Mouse (Mus musculus): ENCODE results near the gene Ubxn6. TPM values are rescaled to one million over a fixed set of nuclear protein-coding genes. Genes with fewer than 3 reads are reported as not detected.

Gene Ubxn6
- polyA plus RNA-seq (2017; shearing (Covaris generic)) = 64.9 TPM

GRCm38 (mm10) chr17:56074827-56075208, at the start of gene Ubxn6:
Gene Ubxn6, minus strand, starts transcription at chr17:56075028.

DNA sequence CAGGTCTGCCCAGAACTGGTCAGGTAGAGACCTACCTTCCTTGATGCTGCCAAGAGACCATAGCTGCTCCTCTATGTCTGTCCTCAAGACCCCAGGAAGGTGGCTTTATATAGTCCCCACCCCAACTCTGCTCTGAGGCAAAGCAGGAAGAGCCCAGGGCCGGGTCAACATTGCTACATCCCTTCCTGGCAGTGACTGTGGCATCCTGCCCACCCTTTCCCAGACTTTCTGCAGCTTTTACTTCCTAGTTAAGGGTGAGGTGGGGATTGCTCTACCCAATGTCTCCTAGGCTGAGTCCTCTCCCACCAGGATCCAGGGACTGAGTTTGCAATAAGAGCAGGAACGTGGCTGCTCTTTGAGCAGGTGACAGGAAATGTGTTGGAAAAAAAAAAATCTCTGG, 47.0 kb upstream of the Ubxn6 start, which contains the start of gene Lrg1:
TSS of gene Lrg1 (minus strand) at position 176 of the 400 bp plus-strand sequence.

GRCm38 (mm10) chr17:56117251-56117710, 42.5 kb upstream of the Ubxn6 start, which contains the start of gene Plin5:
Gene Plin5, minus strand, starts transcription at chr17:56117596.

GRCm38 (mm10) chr17:56109219-56110051, 34.6 kb upstream of the Ubxn6 start, which contains the start of gene Plin4:
Gene Plin4, minus strand, starts transcription at chr17:56109803.

GRCm38 (mm10) chr17:56078880-56079795, 4.3 kb upstream of the Ubxn6 start, which contains the start of gene Hdgfl2:
Gene Hdgfl2, plus strand, starts transcription at chr17:56079634.

GRCm38 (mm10) chr17:56040030-56040856, 34.6 kb downstream of the Ubxn6 start, which contains the start of gene Chaf1a:
Gene Chaf1a, plus strand, starts transcription at chr17:56040439.

DNA sequence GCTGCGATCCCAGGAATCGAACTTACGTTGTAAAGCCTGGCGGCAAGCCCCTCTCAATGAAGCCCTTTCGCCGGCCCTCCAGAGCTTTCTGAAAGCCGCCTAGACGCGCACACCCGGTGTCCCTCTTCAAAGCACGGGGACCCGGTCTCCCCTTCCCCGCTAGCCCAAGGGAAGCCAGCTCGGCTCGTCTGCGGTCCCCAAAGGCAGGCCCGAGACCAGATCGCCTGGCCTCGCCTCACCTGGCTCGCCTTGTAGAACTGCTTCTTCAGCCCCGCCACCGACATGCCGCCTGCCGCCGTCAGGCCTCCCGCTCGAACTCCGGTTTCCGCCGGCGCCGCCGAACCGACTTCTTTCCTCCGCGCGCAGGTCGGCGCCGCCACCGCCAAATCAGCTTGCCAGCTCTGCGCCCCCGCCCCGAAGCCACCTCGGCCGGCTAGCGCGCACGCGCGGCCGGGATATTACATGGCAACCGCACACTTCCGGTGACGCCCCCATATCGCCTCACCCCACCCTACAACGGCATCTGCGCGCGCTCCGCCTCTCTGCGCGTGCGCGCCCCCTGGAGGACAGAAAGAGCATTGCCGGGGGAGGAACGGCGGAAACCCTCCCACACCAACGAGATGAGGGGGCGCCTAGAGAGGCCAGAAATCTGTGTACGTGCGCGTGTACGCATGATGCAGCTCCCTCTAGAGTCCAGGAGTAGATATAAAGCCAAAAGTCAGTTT, 38.5 kb downstream of the Ubxn6 start, which contains the start of gene Sh3gl1:
TSS of gene Sh3gl1 (minus strand) at position 460 of the 725 bp plus-strand sequence.

Other genes starting within 250 kb of the Ubxn6 start
- 17.7 TPM for gene Zfp119a, start 196.1 kb downstream of the Ubxn6 start, polyA plus RNA-seq (2017; shearing (Covaris generic))
- gene Zfp959, start 182.9 kb downstream of the Ubxn6 start, polyA plus RNA-seq (2017; shearing (Covaris generic)) = 37.1 TPM
- 6.9 TPM for gene Zfp119b, start 125.5 kb downstream of the Ubxn6 start, polyA plus RNA-seq (2017; shearing (Covaris generic))
- 0.33 TPM for gene Ebi3, start 122.4 kb downstream of the Ubxn6 start, polyA plus RNA-seq (2017; shearing (Covaris generic))
- 32.0 TPM for gene Yju2, start 115.9 kb downstream of the Ubxn6 start, polyA plus RNA-seq (2017; shearing (Covaris generic))
- 1.0 TPM for gene Shd, start 104.6 kb downstream of the Ubxn6 start, polyA plus RNA-seq (2017; shearing (Covaris generic))
- not detected for gene Fsd1, start 88.5 kb downstream of the Ubxn6 start, polyA plus RNA-seq (2017; shearing (Covaris generic))
- 2.3 TPM for gene Stap2, start 69.4 kb downstream of the Ubxn6 start, polyA plus RNA-seq (2017; shearing (Covaris generic))
- 158 TPM for gene Mpnd, start 69.3 kb downstream of the Ubxn6 start, polyA plus RNA-seq (2017; shearing (Covaris generic))
- 137 TPM for gene Sh3gl1, start 38.4 kb downstream of the Ubxn6 start, polyA plus RNA-seq (2017; shearing (Covaris generic))
- gene Chaf1a, start 34.6 kb downstream of the Ubxn6 start, polyA plus RNA-seq (2017; shearing (Covaris generic)) = 1.3 TPM
- 113 TPM for gene Hdgfl2, start 4.6 kb upstream of the Ubxn6 start, polyA plus RNA-seq (2017; shearing (Covaris generic))
- gene Plin4, start 34.8 kb upstream of the Ubxn6 start, polyA plus RNA-seq (2017; shearing (Covaris generic)) = not detected
- gene Plin5, start 42.6 kb upstream of the Ubxn6 start, polyA plus RNA-seq (2017; shearing (Covaris generic)) = not detected
- not detected for gene Lrg1, start 47.0 kb upstream of the Ubxn6 start, polyA plus RNA-seq (2017; shearing (Covaris generic))
- gene Sema6b, start 65.3 kb upstream of the Ubxn6 start, polyA plus RNA-seq (2017; shearing (Covaris generic)) = not detected
- 22.7 TPM for gene Tnfaip8l1, start 87.4 kb upstream of the Ubxn6 start, polyA plus RNA-seq (2017; shearing (Covaris generic))
- 48.9 TPM for gene Mydgf, start 108.9 kb upstream of the Ubxn6 start, polyA plus RNA-seq (2017; shearing (Covaris generic))
- 44.4 TPM for gene Dpp9, start 143.9 kb upstream of the Ubxn6 start, polyA plus RNA-seq (2017; shearing (Covaris generic))
- 10.0 TPM for gene Fem1a, start 181.8 kb upstream of the Ubxn6 start, polyA plus RNA-seq (2017; shearing (Covaris generic))
- 2.6 TPM for gene Ticam1, start 201.8 kb upstream of the Ubxn6 start, polyA plus RNA-seq (2017; shearing (Covaris generic))
- 20.5 TPM for gene Plin3, start 217.8 kb upstream of the Ubxn6 start, polyA plus RNA-seq (2017; shearing (Covaris generic))
- gene Arrdc5, start 225.3 kb upstream of the Ubxn6 start, polyA plus RNA-seq (2017; shearing (Covaris generic)) = not detected
- gene Uhrf1, start 228.3 kb upstream of the Ubxn6 start, polyA plus RNA-seq (2017; shearing (Covaris generic)) = 7.4 TPM

Measured in effector memory CD4-positive, alpha-beta T cell, adult 7 months (primary cell).